Mouse (Mus musculus): ENCODE measurements around the gene Zfyve28. TPM values are rescaled to one million over a fixed set of nuclear protein-coding genes. Genes with fewer than 3 reads are reported as not detected.

The Zfyve28 gene
- polyA plus RNA-seq, 1 experiment from 2014 or later, result 4.6 TPM

- ATAC-seq (ENCODE audit: low FRiP score) (no peak), DNase-seq (ENCODE audit: low spot score) (no peak)
- no peak overlapping the region for H3K27ac ChIP-seq
- H3K27me3 ChIP-seq (ENCODE audit: control insufficient read depth, insufficient read depth, low read length), result no peaks in the 10 kb centered on the region
- WGBS, result 71% methylated on average over 5 of the region's 5 CpGs
- H3K9ac ChIP-seq, result no peak overlapping the region
- no peak overlapping the region for H3K4me3 ChIP-seq (replicated peaks; ENCODE audit: low read length)
- no peak overlapping the region for H3K4me2 ChIP-seq (replicated peaks)
- peaks cover 67% of the 10 kb centered on the region for H3K36me3 ChIP-seq (replicated peaks; ENCODE audit: control insufficient read depth, insufficient read depth)
- H3K4me1 ChIP-seq (replicated peaks; ENCODE audit: control insufficient read depth, insufficient read depth, low read length), result 0 out of 2 replicates have a peak, but pooled peaks cover 5% of the 10 kb centered on the region
- H3K9me3 ChIP-seq (ENCODE audit: control insufficient read depth, low read length), result no peaks in the 10 kb centered on the region
Observed at GRCm38 (mm10) chr5:34174550-34175402, 113.5 kb downstream of the Zfyve28 start.

- DNase-seq (ENCODE audit: low spot score) (no peak), ATAC-seq (ENCODE audit: low FRiP score) (no peak)
- Histone ChIP-seq H3K36me3 (replicated peaks; ENCODE audit: control insufficient read depth, insufficient read depth) (peaks cover 60% of the 10 kb centered on the region), H3K27me3 (ENCODE audit: control insufficient read depth, insufficient read depth, low read length) (no peaks in the 10 kb centered on the region), H3K9me3 (ENCODE audit: control insufficient read depth, low read length) (no peaks in the 10 kb centered on the region), H3K27ac (no peak overlapping the region), H3K9ac (no peak overlapping the region), H3K4me2 (replicated peaks) (no peak overlapping the region), H3K4me3 (replicated peaks; ENCODE audit: low read length) (no peak overlapping the region), H3K4me1 (replicated peaks; ENCODE audit: control insufficient read depth, insufficient read depth, low read length) (0 out of 2 replicates have a peak, but pooled peaks cover 7% of the 10 kb centered on the region)
- 89% methylated on average over 2 of the region's 2 CpGs for WGBS
Observed at GRCm38 (mm10) chr5:34174021-34174420, 114.2 kb downstream of the Zfyve28 start.

GRCm38 (mm10) chr5:34170726-34171125 is 117.5 kb downstream of the Zfyve28 start:
- no peak for ATAC-seq (ENCODE audit: low FRiP score)
- Histone ChIP-seq H3K9me3 (ENCODE audit: control insufficient read depth, low read length) (no peaks in the 10 kb centered on the region), H3K4me1 (replicated peaks; ENCODE audit: control insufficient read depth, insufficient read depth, low read length) (peaks cover 19% of the 10 kb centered on the region; the same call in 1 of the 2 replicates), H3K4me2 (replicated peaks) (no peak overlapping the region), H3K27me3 (ENCODE audit: control insufficient read depth, insufficient read depth, low read length) (no peaks in the 10 kb centered on the region), H3K9ac (no peak overlapping the region), H3K27ac (no peak overlapping the region), H3K36me3 (replicated peaks; ENCODE audit: control insufficient read depth, insufficient read depth) (peaks cover 29% of the 10 kb centered on the region), H3K4me3 (replicated peaks; ENCODE audit: low read length) (no peak overlapping the region)
- 83% methylated on average over 4 of the region's 4 CpGs for WGBS
- DNase-seq (ENCODE audit: low spot score), result no peak

DNA sequence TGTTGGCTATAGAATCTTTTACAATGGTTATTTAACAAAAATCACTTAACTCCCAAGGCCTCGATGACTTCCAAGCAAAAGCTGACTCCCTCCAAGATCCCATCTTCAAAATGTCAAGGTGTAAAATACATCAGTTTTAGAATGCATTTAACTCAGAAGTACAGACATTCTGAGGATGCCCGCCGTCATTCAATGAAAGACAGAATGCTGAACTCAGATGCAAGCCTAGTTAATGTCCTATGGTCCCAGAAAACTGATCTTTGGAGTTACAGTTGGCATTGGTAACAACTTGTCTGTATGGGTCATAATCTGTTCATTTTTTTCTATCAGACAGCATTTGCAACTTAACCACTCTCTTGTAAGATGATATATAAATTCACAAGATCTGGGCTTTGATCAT is 118.3 kb downstream of the Zfyve28 start:
- Histone ChIP-seq H3K4me3 (replicated peaks; ENCODE audit: low read length) (peak overlapping the region; percentile 72), H3K4me1 (replicated peaks; ENCODE audit: control insufficient read depth, insufficient read depth, low read length) (peaks cover 19% of the 10 kb centered on the region; the same call in 1 of the 2 replicates), H3K36me3 (replicated peaks; ENCODE audit: control insufficient read depth, insufficient read depth) (peaks cover 21% of the 10 kb centered on the region), H3K27me3 (ENCODE audit: control insufficient read depth, insufficient read depth, low read length) (no peaks in the 10 kb centered on the region), H3K9ac (peak overlapping the region; percentile 51), H3K9me3 (ENCODE audit: control insufficient read depth, low read length) (no peaks in the 10 kb centered on the region), H3K4me2 (replicated peaks) (peak overlapping the region; percentile 58), H3K27ac (peak overlapping the region; percentile 86)
- DNase-seq (ENCODE audit: low spot score), result no peak
- WGBS, result 87% methylated on average over 3 of the region's 3 CpGs
- ATAC-seq (ENCODE audit: low FRiP score), result no peak

DNA sequence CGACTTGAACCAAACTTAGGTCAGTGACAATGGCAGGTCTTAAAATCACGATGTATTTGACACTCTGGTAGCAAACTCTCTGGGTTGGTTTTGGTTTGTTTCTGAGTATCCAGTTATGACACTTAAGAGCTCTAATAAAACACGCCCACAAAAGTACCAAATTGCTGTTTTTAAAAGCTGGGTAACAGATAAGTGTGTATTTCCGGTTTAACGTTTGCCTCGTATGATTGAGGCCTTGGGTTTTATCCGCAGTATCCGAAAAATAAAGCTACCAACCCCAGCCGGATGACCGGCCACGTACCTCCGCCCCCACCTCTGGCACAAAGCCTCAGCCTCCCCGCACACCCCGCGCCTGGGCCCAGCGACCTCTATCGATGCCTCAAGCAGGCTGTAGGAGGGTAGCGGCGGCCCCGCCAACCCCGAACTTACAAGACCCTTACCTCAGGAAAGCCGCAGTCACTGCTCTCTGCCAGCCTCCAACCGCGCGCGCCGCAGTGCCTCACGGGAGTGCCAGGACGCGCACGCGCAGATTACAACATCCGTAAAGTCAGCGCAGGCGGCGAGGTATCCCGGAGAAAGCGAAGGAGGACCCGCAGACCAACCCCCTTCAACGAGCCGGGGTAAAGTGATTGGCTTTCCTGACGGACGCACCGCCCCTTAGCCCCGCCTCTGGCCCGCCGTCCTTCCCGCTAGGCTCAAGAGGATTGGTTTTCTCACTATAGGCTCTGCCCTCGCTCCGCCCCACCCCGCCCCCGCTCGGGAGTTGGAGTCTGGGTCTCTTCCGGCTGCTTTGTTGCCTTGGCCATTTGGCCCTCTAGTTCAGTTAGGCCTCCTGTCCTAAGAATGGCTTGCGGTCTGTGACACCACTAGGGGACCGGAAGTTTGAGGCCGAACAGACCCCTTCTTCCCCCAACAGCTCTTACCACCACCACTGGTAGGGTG is 119.0 kb downstream of the Zfyve28 start, which contains the start of the genes Poln and Haus3:
Gene Poln (minus strand): TSS at position 499 of the 942 bp plus-strand sequence.
Gene Haus3 (minus strand): TSS at position 578 of the 942 bp plus-strand sequence.
- under 1% methylated on average over 56 of the region's 57 CpGs for WGBS
- H3K4me2 ChIP-seq (replicated peaks), result peak within 1 kb of the TSS; percentile 74
- H3K36me3 ChIP-seq (replicated peaks; ENCODE audit: control insufficient read depth, insufficient read depth), result peaks cover 14% of the 10 kb centered on the region
- H3K27ac ChIP-seq, result peak within 1 kb of the TSS; percentile 86
- no peaks in the 10 kb centered on the region for H3K9me3 ChIP-seq (ENCODE audit: control insufficient read depth, low read length)
- peak within 1 kb of the TSS; percentile 72 for H3K4me3 ChIP-seq (replicated peaks; ENCODE audit: low read length)
- no peaks in the 10 kb centered on the region for H3K27me3 ChIP-seq (ENCODE audit: control insufficient read depth, insufficient read depth, low read length)
- peak within 1 kb of the TSS; percentile 75 for H3K9ac ChIP-seq
- H3K4me1 ChIP-seq (replicated peaks; ENCODE audit: control insufficient read depth, insufficient read depth, low read length), result peaks cover 19% of the 10 kb centered on the region; the same call in 1 of the 2 replicates
- ATAC-seq (ENCODE audit: low FRiP score) (peak; percentile 100), DNase-seq (ENCODE audit: low spot score) (peak; percentile 99)

- no peak overlapping the region for H3K9ac ChIP-seq
- H3K4me1 ChIP-seq (replicated peaks; ENCODE audit: control insufficient read depth, insufficient read depth, low read length), result peaks cover 19% of the 10 kb centered on the region; the same call in 1 of the 2 replicates
- H3K36me3 ChIP-seq (replicated peaks; ENCODE audit: control insufficient read depth, insufficient read depth), result peaks cover 5% of the 10 kb centered on the region
- no peak overlapping the region for H3K4me3 ChIP-seq (replicated peaks; ENCODE audit: low read length)
- WGBS, result 80% methylated on average over 4 of the region's 4 CpGs
- no peak overlapping the region for H3K4me2 ChIP-seq (replicated peaks)
- H3K9me3 ChIP-seq (ENCODE audit: control insufficient read depth, low read length), result no peaks in the 10 kb centered on the region
- H3K27ac ChIP-seq, result no peak overlapping the region
- H3K27me3 ChIP-seq (ENCODE audit: control insufficient read depth, insufficient read depth, low read length), result no peaks in the 10 kb centered on the region
- no peak for DNase-seq (ENCODE audit: low spot score)
- ATAC-seq (ENCODE audit: low FRiP score), result no peak
Observed at GRCm38 (mm10) chr5:34167857-34168256, 120.4 kb downstream of the Zfyve28 start.

GRCm38 (mm10) chr5:34165793-34166192 is 122.5 kb downstream of the Zfyve28 start:
- peaks cover 19% of the 10 kb centered on the region; the same call in 1 of the 2 replicates for H3K4me1 ChIP-seq (replicated peaks; ENCODE audit: control insufficient read depth, insufficient read depth, low read length)
- no peaks in the 10 kb centered on the region for H3K9me3 ChIP-seq (ENCODE audit: control insufficient read depth, low read length)
- no peak overlapping the region for H3K9ac ChIP-seq
- peaks cover 7% of the 10 kb centered on the region for H3K36me3 ChIP-seq (replicated peaks; ENCODE audit: control insufficient read depth, insufficient read depth)
- no peak overlapping the region for H3K4me3 ChIP-seq (replicated peaks; ENCODE audit: low read length)
- no peak overlapping the region for H3K4me2 ChIP-seq (replicated peaks)
- H3K27ac ChIP-seq, result no peak overlapping the region
- WGBS, result 86% methylated on average over 4 of the region's 4 CpGs
- ATAC-seq (ENCODE audit: low FRiP score), result no peak
- no peak for DNase-seq (ENCODE audit: low spot score)
- no peaks in the 10 kb centered on the region for H3K27me3 ChIP-seq (ENCODE audit: control insufficient read depth, insufficient read depth, low read length)

DNA sequence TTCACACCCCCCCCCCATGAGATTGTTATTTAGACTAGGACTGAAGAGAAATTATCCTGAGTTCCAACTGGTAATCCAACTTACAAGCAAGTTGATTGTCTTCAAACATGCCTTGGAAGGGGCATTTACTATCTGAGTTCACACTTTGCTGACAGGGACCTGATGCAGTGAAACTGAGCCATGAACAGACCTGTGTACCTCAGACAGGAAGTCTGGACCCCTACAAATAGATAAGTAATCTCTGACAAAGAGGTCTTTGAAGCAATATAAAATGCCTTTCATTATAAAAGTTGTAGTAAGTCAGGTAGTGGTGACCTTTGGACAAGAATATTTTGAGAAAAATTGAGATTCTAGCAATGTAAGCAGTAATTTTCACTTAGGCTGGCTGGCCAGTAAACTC is 139.8 kb downstream of the Zfyve28 start:
- no peaks in the 10 kb centered on the region for H3K9me3 ChIP-seq (ENCODE audit: control insufficient read depth, low read length)
- H3K27ac ChIP-seq, result no peak overlapping the region
- no peaks in the 10 kb centered on the region for H3K27me3 ChIP-seq (ENCODE audit: control insufficient read depth, insufficient read depth, low read length)
- no peak overlapping the region for H3K9ac ChIP-seq
- no peak overlapping the region for H3K4me2 ChIP-seq (replicated peaks)
- DNase-seq (ENCODE audit: low spot score) (no peak), ATAC-seq (ENCODE audit: low FRiP score) (no peak)
- H3K4me1 ChIP-seq (replicated peaks; ENCODE audit: control insufficient read depth, insufficient read depth, low read length), result no peaks in the 10 kb centered on the region
- peaks cover 1% of the 10 kb centered on the region; the same call in 1 of the 2 replicates for H3K36me3 ChIP-seq (replicated peaks; ENCODE audit: control insufficient read depth, insufficient read depth)
- no peak overlapping the region for H3K4me3 ChIP-seq (replicated peaks; ENCODE audit: low read length)

DNA sequence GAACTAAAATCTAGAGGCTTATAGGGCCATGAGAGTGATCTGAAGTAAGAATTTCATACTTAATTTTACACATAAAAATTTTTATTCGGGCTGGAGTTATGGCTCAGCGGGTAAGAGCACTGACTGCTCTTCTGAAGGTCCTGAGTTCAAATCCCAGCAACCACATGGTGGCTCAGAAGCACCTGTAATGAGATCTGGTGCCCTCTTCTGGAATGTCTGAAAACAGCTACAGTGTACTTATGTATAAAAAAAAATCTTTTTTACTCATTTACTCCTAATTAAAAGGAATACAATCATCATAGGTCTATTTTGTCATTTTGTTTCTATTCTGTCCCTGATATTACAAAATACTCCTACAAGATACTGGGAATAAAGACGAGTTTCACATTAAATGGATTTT is 140.7 kb downstream of the Zfyve28 start:
- 93% methylated on average over 3 of the region's 3 CpGs for WGBS
- no peak overlapping the region for H3K4me3 ChIP-seq (replicated peaks; ENCODE audit: low read length)
- H3K9ac ChIP-seq, result no peak overlapping the region
- DNase-seq (ENCODE audit: low spot score) (no peak), ATAC-seq (ENCODE audit: low FRiP score) (no peak)
- H3K9me3 ChIP-seq (ENCODE audit: control insufficient read depth, low read length), result no peaks in the 10 kb centered on the region
- no peak overlapping the region for H3K4me2 ChIP-seq (replicated peaks)
- no peaks in the 10 kb centered on the region for H3K27me3 ChIP-seq (ENCODE audit: control insufficient read depth, insufficient read depth, low read length)
- H3K4me1 ChIP-seq (replicated peaks; ENCODE audit: control insufficient read depth, insufficient read depth, low read length), result no peaks in the 10 kb centered on the region
- H3K36me3 ChIP-seq (replicated peaks; ENCODE audit: control insufficient read depth, insufficient read depth), result no peaks in the 10 kb centered on the region
- H3K27ac ChIP-seq, result no peak overlapping the region
